Mouse (Mus musculus) kidney, postnatal 0 days (tissue): ENCODE measurements at regions not wholly inside any gene's neighbourhood (a gene's known extent, or its start where the extent isn't known, plus 50 kb on each side); places are given as distances from the start of the nearest gene placed in this dataset.
A peak's percentile ranks its signal among the peaks of the same experiment; 100 is the strongest.

Experiments used
- ATAC-seq: fragments of 200-750 bp; cut with Nextera tagmentation; replicated peaks from 2 replicates; pipeline ENCODE4 v1.8.0; 2017; ENCODE audit warnings: low read depth, moderate number of reproducible peaks, moderate TSS enrichment, moderate library complexity; ENCODE audit not compliant: low FRiP score
- DNase-seq: peaks from one replicate; pipeline ENCODE4 v3.0.0-alpha.2; 2016; ENCODE audit warnings: low spot score
- H3K27ac ChIP-seq: fragments of 300-500 bp; sonication (generic); 2 replicates; pipeline ENCODE4 v1.5.1; 2014; ENCODE audit warnings: mild to moderate bottlenecking
- H3K27me3 ChIP-seq: fragments of 300-500 bp; sonication (generic); 2 replicates; pipeline ENCODE4 v1.6.1; 2014; ENCODE audit warnings: low read length, mixed read lengths; ENCODE audit not compliant: insufficient read depth
- H3K36me3 ChIP-seq: fragments of 300-500 bp; sonication (generic); 2 replicates; pipeline ENCODE4 v1.6.1; 2014; ENCODE audit warnings: low read length, mixed read lengths; ENCODE audit not compliant: insufficient read depth
- H3K4me1 ChIP-seq: fragments of 300-500 bp; sonication (generic); replicated peaks from 2 replicates; pipeline ENCODE4 v1.6.1; 2014; ENCODE audit warnings: antibody characterized with exemption, low read length, mixed read lengths; ENCODE audit not compliant: insufficient read depth
- H3K4me2 ChIP-seq: fragments of 300-500 bp; sonication (generic); 2 replicates; pipeline ENCODE4 v1.6.1; 2014; ENCODE audit warnings: mild to moderate bottlenecking, low read length, moderate library complexity, mixed read lengths
- H3K4me3 ChIP-seq: fragments of 300-500 bp; sonication (generic); replicated peaks from 2 replicates; pipeline ENCODE4 v1.5.1; 2014; ENCODE audit warnings: low read depth, low read length
- H3K9ac ChIP-seq: fragments of 300-500 bp; sonication (generic); 2 replicates; pipeline ENCODE4 v1.6.1; 2014; ENCODE audit warnings: low read depth, low read length
- H3K9me3 ChIP-seq: fragments of 300-500 bp; sonication (generic); replicated peaks from 2 replicates; pipeline ENCODE4 v1.6.1; 2016; ENCODE audit warnings: low read length, inconsistent platforms, mixed read lengths
- CTCF ChIP-seq: IDR thresholded peaks from 2 replicates; pipeline ENCODE4 v1.5.1; 2016; ENCODE audit warnings: antibody characterized with exemption, low read depth, mild to moderate bottlenecking, moderate library complexity
- WGBS: fragments of 180-500 bp; shearing (Covaris S2); extraction: QIAGEN DNeasy Blood & Tissue Kit; methylation state at CpG from one replicate; pipeline ENCODE4 v1.1.7; 2014; 5-methylcytosine and 5-hydroxymethylcytosine counted together

GRCm38 (mm10) chr5:75869535-75869934, 108.7 kb downstream of the Kdr start:
- Histone ChIP-seq H3K4me3 (no peak overlapping the region), H3K4me1 (no peaks in the 10 kb centered on the region), H3K9me3 (no peaks in the 10 kb centered on the region), H3K27me3 (no peaks in the 10 kb centered on the region), H3K27ac (no peak overlapping the region), H3K9ac (no peak overlapping the region), H3K4me2 (no peak overlapping the region), H3K36me3 (no peaks in the 10 kb centered on the region)
- TF ChIP-seq CTCF, result no peak
- ATAC-seq (no peak), DNase-seq (no peak)
- WGBS, result 53% methylated on average over 4 of the region's 4 CpGs

GRCm38 (mm10) chr5:75865096-75865495, 113.2 kb downstream of the Kdr start:
- Histone ChIP-seq H3K27me3 (no peaks in the 10 kb centered on the region), H3K9me3 (no peaks in the 10 kb centered on the region), H3K4me3 (no peak overlapping the region), H3K36me3 (no peaks in the 10 kb centered on the region), H3K4me1 (no peaks in the 10 kb centered on the region), H3K27ac (no peak overlapping the region), H3K9ac (no peak overlapping the region), H3K4me2 (no peak overlapping the region)
- WGBS, result 97% methylated on average over 6 of the region's 6 CpGs
- no peak for TF ChIP-seq CTCF
- ATAC-seq (no peak), DNase-seq (no peak)

GRCm38 (mm10) chr5:75863358-75863757, 114.9 kb downstream of the Kdr start:
- H3K4me2 ChIP-seq, result no peak overlapping the region
- H3K36me3 ChIP-seq, result no peaks in the 10 kb centered on the region
- no peak overlapping the region for H3K27ac ChIP-seq
- TF ChIP-seq CTCF, result no peak
- H3K4me1 ChIP-seq, result no peaks in the 10 kb centered on the region
- 68% methylated on average over 6 of the region's 6 CpGs for WGBS
- no peak for ATAC-seq
- no peaks in the 10 kb centered on the region for H3K27me3 ChIP-seq
- no peak overlapping the region for H3K9ac ChIP-seq
- H3K9me3 ChIP-seq, result no peaks in the 10 kb centered on the region
- DNase-seq, result no peak
- H3K4me3 ChIP-seq, result no peak overlapping the region

GRCm38 (mm10) chr5:75862630-75862991, 115.6 kb downstream of the Kdr start:
- Histone ChIP-seq H3K4me3 (no peak overlapping the region), H3K4me2 (no peak overlapping the region), H3K9ac (no peak overlapping the region), H3K36me3 (no peaks in the 10 kb centered on the region), H3K4me1 (no peaks in the 10 kb centered on the region), H3K9me3 (no peaks in the 10 kb centered on the region), H3K27me3 (no peaks in the 10 kb centered on the region), H3K27ac (no peak overlapping the region)
- DNase-seq (peak; percentile 86), ATAC-seq (no peak)
- 16% methylated on average over 8 of the region's 8 CpGs for WGBS
- TF ChIP-seq CTCF, result peak; percentile 89

GRCm38 (mm10) chr5:75861916-75862629, 116.2 kb downstream of the Kdr start:
- no peaks in the 10 kb centered on the region for H3K36me3 ChIP-seq
- DNase-seq (no peak), ATAC-seq (no peak)
- no peak for TF ChIP-seq CTCF
- WGBS, result 41% methylated on average over 8 of the region's 8 CpGs
- H3K9ac ChIP-seq, result no peak overlapping the region
- no peaks in the 10 kb centered on the region for H3K27me3 ChIP-seq
- no peaks in the 10 kb centered on the region for H3K9me3 ChIP-seq
- no peak overlapping the region for H3K4me2 ChIP-seq
- no peaks in the 10 kb centered on the region for H3K4me1 ChIP-seq
- no peak overlapping the region for H3K4me3 ChIP-seq
- no peak overlapping the region for H3K27ac ChIP-seq

- 84% methylated on average over 8 of the region's 8 CpGs for WGBS
- Histone ChIP-seq H3K4me2 (no peak overlapping the region), H3K27me3 (no peaks in the 10 kb centered on the region), H3K36me3 (no peaks in the 10 kb centered on the region), H3K4me3 (no peak overlapping the region), H3K27ac (no peak overlapping the region), H3K9me3 (no peaks in the 10 kb centered on the region), H3K9ac (no peak overlapping the region), H3K4me1 (no peaks in the 10 kb centered on the region)
- no peak for ATAC-seq
- DNase-seq, result no peak
- no peak for TF ChIP-seq CTCF
These were observed 118.9 kb downstream of the Kdr start for GRCm38 (mm10) chr5:75859316-75859836.

- Histone ChIP-seq H3K27me3 (no peaks in the 10 kb centered on the region), H3K4me1 (no peaks in the 10 kb centered on the region), H3K9ac (no peak overlapping the region), H3K27ac (no peak overlapping the region), H3K9me3 (no peaks in the 10 kb centered on the region), H3K4me3 (no peak overlapping the region), H3K36me3 (no peaks in the 10 kb centered on the region), H3K4me2 (no peak overlapping the region)
- no peak for DNase-seq
- no peak for ATAC-seq
- 75% methylated on average over 4 of the region's 4 CpGs for WGBS
- no peak for TF ChIP-seq CTCF
These were observed 127.4 kb downstream of the Kdr start for GRCm38 (mm10) chr5:75850855-75851254.
